Mouse (Mus musculus) left cerebral cortex, postnatal 25 days (tissue): Measurements from ENCODE around the gene Esp24. TPM values are rescaled to one million over a fixed set of nuclear protein-coding genes. Genes with fewer than 3 reads are reported as not detected.
"Not testable (repeated sequence)": the region's sequence is repeated elsewhere in the genome, so short reads cannot be mapped to it uniquely, and the experiment has no call there.

Source experiments
- DNase-seq, 2 experiments: peaks; one replicate each; pipeline ENCODE4 v3.0.0; 2022; ENCODE audit warnings: low spot score in 2 of 2, mixed read lengths in 1 of 2
- intact Hi-C: fragments of 180-260 bp; cut with DNase I; formaldehyde crosslinking; loops from one replicate; pipeline ENCODE4 v1.15.1; 2025
- total RNA-seq, 2 experiments: library from RNA; stranded (reverse); gene quantifications; 2 replicates each; pipeline ENCODE4 v1.2.3; 2021

Esp24 gene
- total RNA-seq, result not detected

- DNase-seq, intact Hi-C loops: not testable (repeated sequence)
Observed at GRCm38 (mm10) chr17:39036395-39036794, at the start of gene Esp24. Gene Esp24 (plus strand): TSS chr17:39036695.

GRCm38 (mm10) chr17:39009846-39010245 lies 26.6 kb upstream of the Esp24 start:
- intact Hi-C loops, result no loop called here
- no peak for DNase-seq

GRCm38 (mm10) chr17:39010675-39011638 lies 25.5 kb upstream of the Esp24 start:
- DNase-seq, result no peak
- intact Hi-C loops, result no loop called here

- no peak for DNase-seq
- intact Hi-C loops, result no loop called here
Observed at GRCm38 (mm10) chr17:39017184-39017583, 19.3 kb upstream of the Esp24 start.

GRCm38 (mm10) chr17:39043241-39043640 lies 6.7 kb downstream of the Esp24 start, which contains the start of gene Gm21903:
Gene Gm21903 (minus strand): TSS chr17:39043341.
- DNase-seq, result no peak
- intact Hi-C loops, result no loop called here

- intact Hi-C loops, result no loop called here
- DNase-seq, result no peak
Observed at GRCm38 (mm10) chr17:39063641-39064040, 27.1 kb downstream of the Esp24 start.

GRCm38 (mm10) chr17:39076937-39077336 lies 40.4 kb downstream of the Esp24 start, which contains the start of gene Esp23:
Gene Esp23 (minus strand): TSS chr17:39077037.
- DNase-seq, result no peak
- intact Hi-C loops, result no loop called here

Other genes starting within 250 kb of the Esp24 start
- not detected for gene Gm21903, start 6.6 kb downstream of the Esp24 start, total RNA-seq
- gene Esp23, start 40.3 kb downstream of the Esp24 start, total RNA-seq, result not detected
- gene Esp22, start 58.6 kb downstream of the Esp24 start, total RNA-seq, result not detected